Mouse (Mus musculus) ovary, adult 18-20 months (tissue): ENCODE measurements around the gene Gm28635.

Experiments used
- DNase-seq: peaks from one replicate; pipeline ENCODE4 v3.0.0; 2022; ENCODE audit warnings: low spot score, mixed read lengths

Gm28635 gene

DNA sequence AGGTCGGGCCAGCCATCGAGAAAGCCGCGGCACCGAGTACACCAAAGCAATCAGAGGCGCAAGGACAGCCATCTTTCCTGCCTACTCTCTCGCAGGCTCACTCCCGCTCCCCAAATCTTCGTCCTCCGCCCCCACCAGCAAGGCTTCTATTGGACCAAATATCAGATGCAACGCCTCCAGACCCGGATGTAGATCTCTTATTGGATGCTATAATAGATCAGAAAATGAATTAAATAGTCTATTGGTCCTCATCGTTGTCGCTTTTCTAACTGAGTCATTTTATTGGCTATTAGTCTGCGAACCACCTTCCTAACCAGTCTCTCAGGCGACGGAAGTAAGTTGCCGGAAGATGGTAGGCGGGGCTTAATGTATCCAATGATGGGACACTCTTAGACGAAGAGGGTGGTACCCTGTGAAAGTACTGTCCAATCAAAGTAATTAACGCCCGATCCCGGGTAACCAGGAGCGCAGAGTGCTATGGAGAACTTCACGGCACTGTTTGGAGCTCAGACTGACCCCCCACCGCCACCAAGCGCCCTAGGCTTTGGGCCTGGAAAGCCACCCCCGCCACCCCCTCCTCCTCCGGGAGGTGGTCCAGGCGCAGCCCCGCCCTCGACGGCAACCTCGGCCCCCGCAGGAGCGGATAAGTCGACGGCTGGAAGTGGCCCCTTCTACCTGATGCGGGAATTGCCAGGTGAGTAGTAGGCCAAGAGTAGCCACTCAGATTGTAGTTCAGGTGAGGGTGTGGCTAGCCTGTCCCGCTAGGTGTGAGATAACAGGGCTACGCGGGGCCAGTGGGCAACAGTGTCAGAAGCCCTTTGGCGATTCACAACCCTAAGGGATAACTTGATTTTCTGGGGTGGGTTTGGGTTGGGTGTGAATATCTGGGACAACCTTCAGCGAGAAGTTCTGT is at the start of gene Gm28635, which contains the start of gene Med19:
TSS of gene Gm28635 (minus strand) at position 74 of the 913 bp plus-strand sequence.
TSS of gene Med19 (plus strand) at position 435 of the 913 bp plus-strand sequence.
- peak; percentile 93 for DNase-seq

DNA sequence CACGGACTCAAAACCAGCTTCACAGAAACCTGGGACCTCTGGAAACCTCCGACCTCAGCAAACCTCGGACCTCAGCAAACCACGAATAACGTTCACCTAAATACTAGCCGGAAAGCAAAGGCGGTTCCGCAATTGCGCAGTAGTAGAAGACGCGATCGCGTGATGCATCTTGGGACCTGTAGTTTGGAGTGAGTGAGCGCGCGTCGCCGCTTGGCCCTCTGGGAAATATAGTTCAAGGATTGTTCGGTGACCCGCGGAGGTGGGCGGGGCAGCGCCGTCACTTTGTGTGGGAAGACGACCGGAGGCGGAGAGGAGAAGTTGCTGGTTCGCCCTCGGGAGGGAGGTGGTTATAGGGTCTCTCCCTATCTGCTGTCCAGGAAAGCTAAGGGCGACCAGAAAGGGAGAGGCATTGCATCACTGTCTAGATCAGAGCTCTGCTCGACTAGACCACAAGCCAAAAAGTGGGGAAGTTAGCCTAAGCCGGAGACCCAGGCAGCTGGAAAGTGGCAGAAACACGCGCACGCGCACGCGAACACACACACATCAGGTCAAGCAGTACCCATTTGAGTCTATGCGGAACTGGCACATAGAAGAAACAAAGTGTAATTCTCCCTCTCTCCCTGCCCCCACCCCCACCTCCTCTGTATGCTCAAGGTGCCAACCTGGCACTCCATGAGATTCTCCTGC is 49.5 kb upstream of the Gm28635 start, which contains the start of gene Clp1:
TSS of gene Clp1 (minus strand) at position 179 of the 687 bp plus-strand sequence.
- DNase-seq, result peak; percentile 93

DNA sequence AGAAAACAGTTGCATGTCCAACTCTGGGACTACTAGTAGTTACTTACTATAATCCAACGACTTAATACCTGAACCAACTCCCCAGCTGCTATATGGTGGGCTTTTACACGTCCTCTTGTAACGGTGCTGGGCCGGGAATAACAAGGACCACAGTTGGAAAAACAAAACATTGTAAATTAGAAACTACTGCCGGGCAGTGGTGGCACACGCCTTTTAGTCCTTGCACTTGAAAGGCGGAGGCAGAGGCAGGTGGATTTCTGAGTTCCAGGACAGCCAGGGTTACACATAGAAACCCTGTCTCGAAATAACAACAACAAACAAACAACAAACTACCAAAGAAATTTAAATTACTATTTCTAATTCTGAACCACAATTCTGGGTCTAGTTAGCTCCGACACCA is 48.9 kb upstream of the Gm28635 start:
- no peak for DNase-seq

DNA sequence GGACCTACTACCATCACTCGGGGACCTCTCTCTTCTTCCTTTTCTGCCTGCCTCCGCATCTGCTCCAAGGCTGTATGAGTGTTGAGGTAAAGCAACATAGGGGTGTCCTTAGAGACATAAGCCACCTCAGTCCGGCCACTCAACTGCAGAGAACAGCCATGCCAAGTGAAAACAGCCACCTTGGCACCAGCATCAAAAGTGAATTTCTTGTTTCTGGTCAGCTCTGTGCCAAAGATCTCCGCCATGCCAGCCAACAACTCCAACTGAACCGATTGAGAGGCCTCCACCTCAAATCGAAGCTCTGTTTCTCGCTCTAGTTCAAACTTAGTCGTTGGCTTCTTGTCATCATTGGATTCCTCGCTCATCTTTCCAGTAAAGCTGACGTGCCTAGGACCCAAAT is 47.9 kb upstream of the Gm28635 start:
- no peak for DNase-seq

DNA sequence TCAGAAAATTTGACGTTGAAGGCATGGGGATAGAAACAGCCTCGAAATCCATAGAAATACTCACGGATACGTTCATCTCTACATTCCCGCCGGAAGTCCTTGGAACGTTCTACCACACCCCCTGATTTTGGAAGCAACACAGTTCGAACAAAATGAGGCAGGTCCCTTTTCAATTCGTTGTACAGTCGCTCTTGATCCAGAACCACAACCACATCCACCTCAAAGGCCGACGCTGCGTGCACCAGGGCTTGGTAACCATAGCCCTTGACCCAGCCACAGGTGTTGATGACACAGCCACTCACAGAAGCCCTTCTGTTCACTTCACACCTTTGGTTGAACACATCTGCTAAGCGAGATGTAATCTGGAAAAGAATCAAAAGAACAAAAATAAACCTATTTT is 46.0 kb upstream of the Gm28635 start:
- no peak for DNase-seq

DNA sequence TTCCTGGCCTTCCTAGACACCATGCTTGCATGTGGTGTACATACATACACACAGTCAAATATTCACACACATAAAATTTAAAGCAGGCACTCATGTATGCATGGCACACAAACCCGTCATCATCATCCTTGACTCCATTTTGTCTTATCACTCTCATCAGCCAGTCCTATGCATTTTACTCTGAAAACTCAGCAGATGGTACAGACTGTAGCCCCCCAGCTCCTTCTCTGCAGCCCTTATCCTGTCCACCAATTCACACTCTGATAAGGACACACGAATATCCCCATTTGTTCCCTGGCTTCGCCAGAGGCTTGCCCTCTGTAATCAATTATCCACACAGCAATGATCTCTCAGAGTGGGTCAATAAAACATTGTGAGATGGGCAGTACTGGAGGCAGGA is 43.3 kb upstream of the Gm28635 start:
- DNase-seq, result no peak

DNA sequence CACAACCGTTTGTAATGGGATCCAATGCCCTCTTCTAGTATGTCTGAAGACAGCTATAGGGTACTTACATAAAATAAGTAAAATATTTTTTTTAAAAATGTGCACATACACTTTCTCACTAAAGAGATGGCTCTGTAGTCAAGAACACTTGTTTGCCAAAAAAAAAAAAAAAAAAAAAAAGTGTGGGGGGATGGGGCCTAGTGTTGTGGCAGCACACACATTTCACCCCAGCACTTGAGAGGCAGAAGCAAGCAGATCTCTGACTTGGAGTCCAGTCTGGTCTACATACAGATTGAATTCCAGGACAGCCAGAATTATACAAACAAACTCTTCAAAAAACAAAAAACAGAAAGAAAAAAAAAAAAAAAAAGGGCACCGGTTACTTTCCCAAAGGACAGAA is 42.9 kb upstream of the Gm28635 start:
- DNase-seq, result no peak

DNA sequence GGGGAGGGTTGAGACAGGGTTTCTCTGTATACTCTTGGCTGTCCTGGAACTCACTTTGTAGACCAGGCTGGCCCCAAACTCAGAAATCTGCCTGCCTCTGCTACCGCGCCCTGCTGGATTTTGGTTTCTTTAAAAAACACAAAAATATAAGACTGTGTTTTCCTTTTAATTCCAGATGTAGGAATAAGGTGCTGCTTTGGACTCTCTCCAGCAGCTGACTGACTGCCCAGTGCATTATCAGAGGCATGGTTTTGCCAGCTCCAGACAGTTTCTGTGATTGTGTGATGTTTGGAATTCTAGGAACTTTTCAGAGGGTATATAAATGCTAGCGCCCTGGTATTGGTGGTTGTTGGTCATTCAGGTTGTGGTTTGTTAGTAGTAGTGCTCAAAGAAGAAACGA is 39.5 kb upstream of the Gm28635 start:
- no peak for DNase-seq

DNA sequence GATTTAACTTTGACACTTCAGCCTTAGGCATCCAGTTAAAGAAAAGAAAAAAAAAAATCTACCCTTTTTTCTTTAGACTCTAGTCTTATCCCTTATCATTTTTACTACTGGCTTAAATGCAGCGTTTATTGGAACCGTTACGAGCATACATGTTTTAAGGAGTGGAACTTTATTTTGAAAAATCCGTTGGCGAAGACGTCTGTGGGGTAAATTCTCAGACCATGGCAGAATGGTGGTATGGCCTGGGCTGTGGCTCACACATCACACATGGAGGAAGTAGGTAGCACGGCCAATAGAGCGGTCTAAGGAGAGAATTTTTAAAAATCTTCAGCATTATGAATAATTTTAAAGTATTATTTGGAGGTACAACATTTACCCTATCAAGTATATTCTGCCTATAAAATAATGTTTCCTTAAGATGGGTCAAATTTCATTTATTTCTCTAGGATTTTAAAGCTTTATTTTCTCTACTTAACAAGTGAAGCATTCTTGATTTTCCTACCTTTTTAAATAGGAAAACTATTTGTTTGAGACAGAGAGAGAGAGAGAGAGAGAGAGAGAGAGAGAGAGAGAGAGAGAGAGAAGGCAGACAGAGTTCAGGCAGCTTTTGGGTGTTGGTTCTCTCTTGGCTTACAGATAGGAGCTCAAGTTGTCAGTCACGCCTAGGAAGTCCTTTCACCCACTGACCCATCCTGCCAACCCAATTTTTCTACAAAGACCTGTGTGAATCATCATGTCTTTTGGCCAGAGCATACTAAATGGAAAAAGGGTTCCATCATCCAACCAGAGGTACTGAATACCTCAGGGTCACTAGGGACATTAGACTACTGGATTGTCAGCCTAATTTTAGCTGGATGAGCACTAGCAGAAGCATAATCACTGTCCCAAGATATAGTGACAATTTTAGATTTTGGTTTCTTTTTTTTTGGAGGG is 38.8 kb upstream of the Gm28635 start:
- no peak for DNase-seq

DNA sequence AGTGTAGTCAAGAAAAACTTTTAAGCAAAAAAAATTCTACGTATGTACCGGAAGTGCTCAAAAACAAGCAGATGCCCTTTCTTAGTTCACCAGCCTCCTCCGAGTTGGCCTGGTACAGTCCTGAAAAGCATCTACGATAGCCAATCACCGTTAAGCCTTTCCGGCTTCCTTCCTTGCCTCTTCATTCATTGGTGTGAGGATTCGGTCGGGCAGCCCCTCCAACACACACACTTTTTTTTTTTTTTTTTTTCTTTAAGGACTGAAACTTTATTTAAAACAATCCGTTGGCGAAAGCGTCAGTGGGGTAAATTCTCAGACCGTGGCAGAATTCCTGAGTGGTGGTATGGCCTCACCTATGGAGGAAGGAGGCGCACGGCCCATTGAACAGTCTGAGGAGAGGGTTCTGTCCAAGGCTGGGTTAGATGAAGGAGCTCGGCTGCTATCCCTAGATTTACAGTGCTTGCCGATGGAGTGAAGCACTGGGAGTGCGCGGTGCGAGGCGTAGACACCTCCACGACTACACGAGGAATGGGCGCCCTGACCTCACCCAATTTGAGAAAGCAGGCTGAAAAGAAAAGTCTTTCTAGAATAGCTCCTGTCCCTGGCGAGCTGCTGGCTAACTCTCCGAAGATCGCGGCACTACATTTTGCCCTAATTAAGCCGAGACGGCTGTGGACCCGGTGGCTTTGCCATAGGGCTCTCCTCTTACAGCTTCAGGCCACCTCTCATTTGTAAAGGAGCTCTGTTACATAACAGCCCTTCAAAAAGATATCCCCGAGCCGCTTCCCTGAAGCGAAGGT is 37.9 kb upstream of the Gm28635 start:
- peak; percentile 89 for DNase-seq

DNA sequence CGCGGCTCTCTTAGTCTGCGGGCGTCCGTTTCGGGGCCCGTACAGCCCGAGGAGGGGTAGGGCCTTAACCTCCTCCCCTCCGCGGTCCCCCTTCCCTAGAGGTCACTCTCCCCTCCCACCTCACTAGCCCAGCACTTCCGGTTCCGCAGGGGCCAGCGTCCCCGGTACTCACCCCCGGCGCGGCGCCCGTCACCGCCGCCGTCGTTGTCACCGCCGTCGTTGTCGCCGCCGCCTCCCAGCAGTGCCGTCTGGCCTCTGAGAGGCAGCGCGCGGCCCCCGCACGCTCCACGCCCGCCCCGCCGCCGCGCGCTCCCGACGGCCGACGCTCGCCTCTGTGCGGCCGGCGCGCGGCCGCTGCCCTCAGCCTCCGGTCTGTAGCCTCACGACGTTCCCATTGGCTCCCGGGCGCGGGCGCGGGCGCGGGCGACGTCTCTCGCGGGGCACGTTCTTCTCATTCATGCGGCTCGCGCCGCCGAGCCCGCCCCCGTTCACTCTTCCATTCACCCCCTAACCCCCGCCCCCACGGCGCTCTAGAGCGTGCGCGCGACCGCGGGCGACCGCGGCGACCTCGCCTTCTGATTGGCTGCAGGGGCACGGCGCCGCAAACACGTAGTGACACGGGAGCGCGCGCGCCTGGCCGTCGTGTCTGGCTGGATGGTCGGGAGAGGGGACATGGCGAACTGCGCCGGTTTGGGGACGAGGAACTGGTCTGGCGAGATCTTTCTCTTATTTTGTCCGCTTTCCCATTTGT is 37.1 kb upstream of the Gm28635 start, which contains the start of gene Zdhhc5:
TSS of gene Zdhhc5 (minus strand) at position 370 of the 751 bp plus-strand sequence.
- DNase-seq, result peak; percentile 97

DNA sequence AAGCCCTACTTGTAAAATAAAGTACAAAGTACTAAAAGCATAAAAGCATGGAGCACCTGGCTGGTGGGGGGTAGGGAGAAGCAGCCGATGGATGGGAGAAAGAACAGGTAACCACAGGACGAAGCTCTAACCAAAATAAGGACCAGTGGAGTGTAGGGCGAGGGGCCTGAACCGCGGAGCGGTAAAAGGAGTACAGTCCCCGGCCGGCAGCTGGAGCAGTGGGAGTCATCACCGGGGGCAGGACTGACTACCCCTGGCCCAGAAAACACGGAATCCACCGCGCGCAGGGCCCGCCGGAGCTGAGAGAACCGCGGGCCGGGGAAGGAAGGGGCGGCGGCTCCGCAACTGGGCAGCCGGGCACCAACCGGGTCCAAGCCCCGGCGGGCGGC is 36.6 kb upstream of the Gm28635 start:
- DNase-seq, result no peak

DNA sequence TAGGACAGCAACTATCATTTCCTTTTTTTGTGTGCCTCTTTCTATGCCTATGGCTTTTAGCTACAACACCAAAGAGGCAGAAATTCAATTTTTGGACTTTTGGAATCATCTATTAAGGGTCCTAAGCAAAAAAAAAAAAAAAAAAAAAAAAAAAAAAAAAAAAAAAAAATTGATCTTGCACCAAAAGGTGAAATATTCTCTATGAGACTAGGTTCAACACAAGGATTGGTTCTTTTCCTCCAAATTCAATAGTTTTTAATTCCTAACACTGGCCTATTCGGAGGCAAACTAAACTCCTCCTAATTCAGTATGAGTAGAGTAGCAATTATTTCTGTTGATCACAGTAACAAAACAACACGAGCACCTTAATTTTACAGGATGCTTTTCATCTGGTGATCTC is 34.1 kb upstream of the Gm28635 start:
- DNase-seq, result no peak

DNA sequence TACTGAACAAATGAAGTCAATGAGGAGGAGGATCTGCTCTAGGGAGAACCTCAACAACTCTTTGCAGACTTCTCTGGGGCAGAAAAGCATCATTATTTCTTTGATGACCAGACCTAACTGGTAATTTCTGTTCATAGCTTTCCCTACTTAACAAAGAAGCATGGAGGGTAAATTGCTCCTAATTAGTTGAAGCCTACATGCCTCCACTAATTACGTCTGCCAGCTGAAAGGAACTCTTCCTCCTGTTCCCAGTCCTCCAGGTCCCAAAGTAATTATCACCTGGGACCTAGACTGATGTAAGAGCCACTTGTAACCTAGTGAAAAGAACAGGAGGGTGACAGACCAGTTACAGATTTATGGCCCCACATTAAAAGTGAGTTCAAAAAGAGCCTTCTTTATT is 29.7 kb upstream of the Gm28635 start:
- DNase-seq, result no peak

DNA sequence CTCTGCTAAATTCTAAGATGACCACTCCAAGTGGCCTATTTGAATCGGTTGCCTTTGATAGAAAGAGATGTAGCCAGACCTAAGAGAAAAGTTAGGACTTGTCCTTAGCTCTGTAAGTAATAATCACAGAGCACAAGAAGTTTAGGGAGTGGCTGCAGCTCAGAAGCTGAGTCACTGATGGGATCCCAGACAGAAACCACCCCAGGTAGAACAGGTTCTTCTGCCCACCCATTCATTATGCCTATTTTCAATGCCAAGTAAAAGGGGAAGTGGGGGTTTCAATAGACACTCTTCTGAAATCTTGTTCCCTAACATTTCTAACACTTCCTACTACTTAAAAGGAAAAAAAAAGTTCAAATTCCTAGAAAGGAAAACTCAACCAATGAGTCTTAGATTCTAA is 27.5 kb upstream of the Gm28635 start:
- no peak for DNase-seq

DNA sequence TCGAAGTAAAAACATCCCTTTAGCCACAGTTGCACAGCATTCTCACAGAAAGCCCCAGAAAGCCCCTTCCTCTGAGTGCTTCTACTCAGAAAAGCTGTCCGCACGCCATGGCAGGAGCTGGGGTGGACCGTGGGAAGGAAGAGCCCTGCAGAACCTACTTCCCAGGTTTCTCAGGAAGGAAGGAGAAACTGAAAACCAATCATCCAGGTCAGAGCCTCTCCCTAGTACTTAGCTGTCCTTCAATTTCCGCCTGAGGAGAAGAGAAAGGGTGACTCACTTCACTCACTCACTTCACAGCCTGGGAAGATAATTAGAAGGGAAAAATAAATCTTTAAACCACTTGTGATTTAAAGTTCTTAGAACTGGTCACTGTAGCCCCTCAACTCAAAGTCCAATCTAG is 26.5 kb upstream of the Gm28635 start:
- DNase-seq, result no peak

DNA sequence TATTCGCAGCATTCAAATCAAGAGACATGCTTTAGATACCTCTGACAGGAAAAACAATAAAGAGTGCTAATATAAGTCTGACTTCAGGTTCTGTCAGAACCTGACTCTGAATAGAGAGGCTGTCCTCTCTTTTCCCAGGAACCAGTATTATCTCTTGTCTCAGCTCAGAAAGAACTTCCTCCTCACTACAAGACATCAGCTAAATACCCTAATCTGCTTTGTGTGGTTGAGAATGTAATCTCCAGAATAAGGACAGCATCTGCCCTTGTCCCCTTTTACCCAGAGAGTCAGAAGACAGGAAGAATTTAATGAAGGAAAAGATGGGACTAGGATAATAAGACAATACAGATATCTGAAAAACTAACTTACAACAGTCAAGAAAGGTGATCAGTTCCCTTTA is 25.7 kb upstream of the Gm28635 start:
- no peak for DNase-seq

DNA sequence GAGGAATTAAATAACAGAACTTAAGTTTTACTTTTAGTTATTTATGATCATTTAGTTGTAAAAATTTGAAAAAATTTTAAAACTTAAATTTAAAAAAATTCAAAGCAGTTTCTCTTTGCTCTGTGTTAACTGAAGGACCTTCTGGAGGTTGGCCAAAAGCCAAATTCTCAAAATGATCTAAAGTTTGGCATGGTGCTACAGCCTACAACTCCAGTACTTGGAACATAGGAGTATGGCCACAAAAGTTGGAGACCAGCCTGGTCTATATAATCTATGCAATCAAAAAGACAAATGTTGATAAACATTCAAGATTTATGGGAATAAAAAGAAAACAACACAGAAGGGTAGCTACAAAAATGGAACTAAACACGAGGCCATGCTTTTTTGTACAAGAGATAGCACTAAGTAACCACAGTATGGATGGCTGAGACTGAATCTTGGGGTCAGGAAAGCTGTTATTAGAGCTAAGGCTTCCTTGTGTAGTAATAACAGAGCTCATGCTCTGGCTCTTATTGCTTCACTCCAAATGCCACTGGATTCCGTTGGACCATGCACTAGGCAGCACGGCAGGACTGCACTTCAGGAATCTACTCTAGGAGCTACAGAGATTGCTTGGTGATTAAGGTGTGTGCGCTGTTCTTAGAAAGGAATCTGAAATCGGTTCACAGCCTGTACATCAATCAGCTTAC is 17.3 kb upstream of the Gm28635 start:
- no peak for DNase-seq

DNA sequence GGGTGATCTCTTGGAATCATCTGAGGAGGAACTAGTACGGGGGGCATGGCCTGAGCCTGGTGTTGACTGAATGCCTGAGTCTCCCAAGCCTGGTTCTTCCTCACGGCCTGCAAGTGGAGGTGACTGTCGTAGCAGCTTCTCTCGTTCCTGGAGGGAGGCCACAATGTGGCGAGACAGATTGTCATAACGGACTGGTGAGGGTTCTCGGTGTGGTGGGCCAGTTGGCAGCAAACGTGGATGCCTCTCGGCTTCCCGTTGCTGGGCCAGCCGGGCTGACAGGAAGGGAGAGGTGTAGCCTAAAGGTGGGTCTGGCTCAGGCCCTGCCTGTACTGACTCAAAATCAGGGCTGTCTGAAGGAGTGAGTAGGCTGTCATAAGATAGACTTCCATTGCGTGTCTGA is 12.2 kb upstream of the Gm28635 start:
- DNase-seq, result no peak
